Mouse (Mus musculus): ENCODE results near the gene Ypel1. TPM values are rescaled to one million over a fixed set of nuclear protein-coding genes. Genes with fewer than 3 reads are reported as not detected.
A peak's percentile ranks its signal among the peaks of the same experiment; 100 is the strongest.

The Ypel1 gene
- polyA plus RNA-seq, 1 experiment from 2014 or later: 145 TPM

DNA sequence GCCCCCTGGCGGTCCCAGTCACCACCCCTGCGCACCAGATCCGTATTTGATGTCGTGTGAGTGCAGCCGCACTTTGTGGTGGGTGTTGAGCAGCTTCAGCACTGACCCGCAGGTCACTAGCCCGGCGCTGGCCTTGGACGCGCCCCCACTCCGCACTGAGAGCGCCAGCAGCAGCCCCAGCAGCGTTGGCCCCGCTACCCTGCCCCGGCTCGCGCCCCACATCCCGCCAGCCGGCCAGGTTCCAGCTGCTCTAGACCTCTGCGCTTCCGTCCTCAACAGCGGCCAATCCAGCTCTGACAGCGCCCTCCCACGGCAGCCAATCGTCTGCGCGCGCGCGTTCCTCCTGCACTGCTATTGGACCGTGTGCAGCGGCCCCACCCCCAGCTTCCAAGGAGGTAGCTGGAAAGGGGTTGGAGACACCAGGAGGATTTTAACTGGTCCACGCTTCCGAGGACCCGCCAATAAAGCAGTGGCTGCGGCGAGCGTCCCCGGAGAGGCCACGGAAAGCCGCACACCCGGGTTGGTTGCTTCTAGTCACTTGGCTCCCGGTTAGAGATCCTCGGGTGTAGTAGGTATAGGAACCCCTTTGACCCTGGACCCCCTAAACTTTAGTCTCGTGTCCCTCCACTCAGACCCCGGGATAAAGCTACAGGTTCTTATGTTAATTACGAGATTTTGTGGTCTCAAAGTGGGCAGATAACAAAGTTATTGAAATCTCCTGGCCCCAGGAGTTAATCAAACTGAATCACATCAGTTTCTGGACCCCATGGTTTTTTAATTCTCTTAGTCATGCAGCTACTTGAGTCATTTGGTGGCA, 62.8 kb downstream of the Ypel1 start, which contains the start of gene Sdf2l1:
Gene Sdf2l1 (minus strand): TSS at position 295 of the 817 bp plus-strand sequence.
- WGBS: under 1% methylated on average over 47 of the region's 47 CpGs
- H3K9me3 ChIP-seq (replicated peaks): no peaks in the 10 kb centered on the region
- H3K4me1 ChIP-seq: peaks cover 20% of the 10 kb centered on the region
- peak within 1 kb of the TSS; percentile 96 for H3K4me2 ChIP-seq
- peak; percentile 99 for ATAC-seq
- peak within 1 kb of the TSS; percentile 70 for H3K27ac ChIP-seq
- peak within 1 kb of the TSS; percentile 75 for H3K9ac ChIP-seq
- H3K4me3 ChIP-seq: peak within 1 kb of the TSS; percentile 70
- no peaks in the 10 kb centered on the region for H3K36me3 ChIP-seq (ENCODE audit: poor library complexity, severe bottlenecking)
- H3K27me3 ChIP-seq: no peaks in the 10 kb centered on the region

DNA sequence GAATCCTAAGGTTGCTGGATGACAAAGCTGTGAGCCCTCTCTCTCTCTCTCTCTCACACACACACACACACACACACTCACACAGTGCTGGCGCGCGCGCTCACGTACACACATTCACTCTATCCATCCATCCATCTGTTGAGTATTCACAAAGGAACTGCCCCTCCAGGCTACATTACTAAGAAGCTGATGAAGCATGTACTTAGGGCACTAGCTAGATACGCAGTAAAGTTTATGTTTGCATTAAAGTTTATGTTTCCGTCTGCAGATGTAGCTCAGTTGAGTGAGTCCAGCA, 63.4 kb downstream of the Ypel1 start:
- 25% methylated on average over 7 of the region's 7 CpGs for WGBS
- Histone ChIP-seq H3K9ac (peak overlapping the region; percentile 75), H3K4me3 (peak overlapping the region; percentile 70), H3K27ac (no peak overlapping the region), H3K9me3 (replicated peaks) (no peaks in the 10 kb centered on the region), H3K27me3 (no peaks in the 10 kb centered on the region), H3K4me1 (peaks cover 20% of the 10 kb centered on the region), H3K4me2 (peak overlapping the region; percentile 96), H3K36me3 (ENCODE audit: poor library complexity, severe bottlenecking) (no peaks in the 10 kb centered on the region)
- no peak for ATAC-seq

MicroRNA genes within 50 kb of the gene (microRNA counts, 519-probe panel; counts per million panel counts)
- microRNA mmu-miR-130b (5,460 counts per million, percentile 94 among the panel's probes with 10 or more counts), microRNA mmu-miR-301b (3,939 counts per million, percentile 77 among the panel's probes with 10 or more counts)

Small RNAs within 50 kb of the gene (microRNA-seq; reads per million reads assigned to microRNA genes)
- gene Mir130b: 10,180 reads per million, percentile 96 among the genes with 10 or more reads in this experiment
- 235 reads per million, percentile 60 among the genes with 10 or more reads in this experiment for gene Mir301b

Other genes with a start within 250 kb of the Ypel1 start
- gene Spag6l, start 240.2 kb upstream of the Ypel1 start, polyA plus RNA-seq (2015; fragmentation: Nextera tagmentation; extraction: Ambion mirVana): 5.6 and 9.8 TPM in 2 replicates
- 0.19 TPM in 1 of 2 replicates, not detected in the other for gene Igll1, start 205.7 kb upstream of the Ypel1 start, polyA plus RNA-seq (2015; fragmentation: Nextera tagmentation; extraction: Ambion mirVana)
- gene Top3b, start 199.0 kb upstream of the Ypel1 start, polyA plus RNA-seq (2015; fragmentation: Nextera tagmentation; extraction: Ambion mirVana): 62.7 and 65.2 TPM in 2 replicates
- gene Vpreb1, start 198.9 kb upstream of the Ypel1 start, polyA plus RNA-seq (2015; fragmentation: Nextera tagmentation; extraction: Ambion mirVana): 2.5 and 3.5 TPM in 2 replicates
- 22.8 and 26.8 TPM in 2 replicates for gene Ppm1f, start 173.2 kb upstream of the Ypel1 start, polyA plus RNA-seq (2015; fragmentation: Nextera tagmentation; extraction: Ambion mirVana)
- 172 and 177 TPM in 2 replicates for gene Mapk1, start 86.3 kb upstream of the Ypel1 start, polyA plus RNA-seq (2015; fragmentation: Nextera tagmentation; extraction: Ambion mirVana)
- gene Ppil2, start 41.6 kb downstream of the Ypel1 start, polyA plus RNA-seq (2015; fragmentation: Nextera tagmentation; extraction: Ambion mirVana): 153 and 165 TPM in 2 replicates
- 64.8 and 67.9 TPM in 2 replicates for gene 2610318N02Rik, start 55.5 kb downstream of the Ypel1 start, polyA plus RNA-seq (2015; fragmentation: Nextera tagmentation; extraction: Ambion mirVana)
- gene Sdf2l1, start 62.7 kb downstream of the Ypel1 start, polyA plus RNA-seq (2015; fragmentation: Nextera tagmentation; extraction: Ambion mirVana): 54.6 and 57.5 TPM in 2 replicates
- 11.1 and 12.8 TPM in 2 replicates for gene Ydjc, start 74.9 kb downstream of the Ypel1 start, polyA plus RNA-seq (2015; fragmentation: Nextera tagmentation; extraction: Ambion mirVana)
- gene Ccdc116, start 77.5 kb downstream of the Ypel1 start, polyA plus RNA-seq (2015; fragmentation: Nextera tagmentation; extraction: Ambion mirVana): 0.53 and 0.93 TPM in 2 replicates
- gene Ube2l3, start 133.0 kb downstream of the Ypel1 start, polyA plus RNA-seq (2015; fragmentation: Nextera tagmentation; extraction: Ambion mirVana): 359 and 360 TPM in 2 replicates
- 1.4 and 1.9 TPM in 2 replicates for gene Rimbp3, start 138.9 kb downstream of the Ypel1 start, polyA plus RNA-seq (2015; fragmentation: Nextera tagmentation; extraction: Ambion mirVana)
- 7.2 and 9.0 TPM in 2 replicates for gene Hic2, start 163.9 kb downstream of the Ypel1 start, polyA plus RNA-seq (2015; fragmentation: Nextera tagmentation; extraction: Ambion mirVana)
- gene Tmem191c, start 206.4 kb downstream of the Ypel1 start, polyA plus RNA-seq (2015; fragmentation: Nextera tagmentation; extraction: Ambion mirVana): 14.2 and 15.4 TPM in 2 replicates